Mouse (Mus musculus) heart, adult 8-10 months (tissue): ENCODE measurements around the gene Adgrl2. TPM values are rescaled to one million over a fixed set of nuclear protein-coding genes. Genes with fewer than 3 reads are reported as not detected.

ENCODE experiments used
- DNase-seq: peaks from one replicate; pipeline ENCODE4 v3.0.0; 2022; ENCODE audit warnings: low spot score
- total RNA-seq, 4 experiments: library from RNA; stranded (reverse); gene quantifications; 2 replicates each; pipeline ENCODE4 v1.2.4; 2022

Adgrl2 gene
- 10 to 100 TPM; 49.7 to 58.2 (median 51.3) TPM for total RNA-seq

DNA sequence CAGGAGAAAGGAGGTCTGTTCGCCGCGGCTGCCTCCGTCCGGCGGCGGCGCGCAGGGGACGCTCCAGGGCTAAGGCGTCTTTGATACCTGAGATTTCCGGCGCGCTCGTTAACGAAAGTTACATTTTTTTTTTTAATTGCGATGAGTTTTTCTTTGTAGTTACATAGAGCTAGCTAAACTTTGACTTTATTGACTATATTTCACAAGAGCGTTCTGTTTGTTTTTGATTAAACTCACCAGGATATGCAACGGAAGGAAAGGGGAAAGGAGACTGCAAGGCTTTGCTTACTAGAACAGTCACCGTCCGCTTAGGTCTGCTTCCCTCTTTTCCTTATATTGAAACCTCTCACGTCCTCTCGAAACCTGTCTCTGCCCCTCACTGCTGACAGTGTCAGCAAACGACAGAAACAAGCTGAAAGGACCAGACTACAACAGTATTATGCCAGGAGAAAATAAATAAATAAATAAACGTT is at the start of gene Adgrl2:
Adgrl2 (minus strand) TSS at position 25 of the 473 bp plus-strand sequence.
- DNase-seq, result no peak

DNA sequence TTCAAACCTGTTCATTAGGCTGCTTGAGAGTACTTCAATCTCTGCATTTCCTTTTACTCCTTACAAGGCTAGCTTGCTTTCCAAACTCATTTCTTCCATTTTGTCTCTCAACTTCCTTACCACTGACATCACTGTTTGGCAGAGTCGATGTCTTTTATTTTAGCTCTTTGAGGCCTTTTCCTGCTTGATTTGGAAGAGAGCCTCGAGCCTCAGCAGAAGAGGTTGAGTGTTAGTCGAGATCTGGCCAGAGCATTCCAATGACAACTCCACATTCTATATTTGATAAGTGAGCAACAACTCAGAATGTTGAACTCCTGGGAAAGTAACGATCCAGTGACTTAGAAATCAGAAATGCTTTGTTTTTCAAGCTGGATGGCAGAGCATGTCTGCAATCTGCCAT is 48.4 kb upstream of the Adgrl2 start:
- DNase-seq, result peak; percentile 60

DNA sequence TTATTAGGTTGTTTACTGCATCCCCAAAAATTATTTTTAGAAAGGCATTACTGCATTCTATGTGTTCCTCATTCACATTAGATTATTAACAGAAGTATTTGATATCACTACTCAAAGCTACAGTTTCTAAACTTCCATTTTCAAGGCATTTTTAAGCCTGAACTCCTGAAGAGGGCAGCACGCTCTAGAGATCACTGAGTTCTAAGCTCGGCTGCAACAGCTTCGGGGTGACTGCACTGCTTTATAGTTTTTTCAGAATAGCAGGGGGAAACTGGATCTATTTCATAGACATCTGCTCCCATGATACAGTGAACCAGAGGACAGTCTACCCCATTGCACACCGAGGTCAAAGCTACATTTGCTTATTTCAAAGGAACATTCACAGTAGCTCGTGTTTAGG is 29.6 kb upstream of the Adgrl2 start:
- DNase-seq, result no peak

DNA sequence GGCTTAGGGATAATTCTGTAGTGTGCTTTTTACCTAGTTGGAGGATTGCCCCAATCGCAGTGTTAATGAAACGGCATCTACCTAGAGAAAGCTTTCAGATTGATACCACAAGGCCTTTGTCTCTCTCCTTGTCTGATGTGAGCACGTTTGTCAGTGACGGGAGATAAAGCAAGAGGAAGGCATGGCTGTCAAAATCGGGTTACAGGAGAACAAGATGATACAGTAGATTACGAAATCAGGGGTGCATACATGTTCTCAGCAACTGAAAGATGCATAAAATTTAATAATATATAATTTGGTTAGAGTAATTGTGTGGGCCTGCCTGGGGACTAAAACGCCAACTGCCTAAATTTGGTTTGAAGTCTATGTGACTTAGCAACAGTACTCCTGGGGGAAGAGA is 19.0 kb upstream of the Adgrl2 start:
- no peak for DNase-seq

DNA sequence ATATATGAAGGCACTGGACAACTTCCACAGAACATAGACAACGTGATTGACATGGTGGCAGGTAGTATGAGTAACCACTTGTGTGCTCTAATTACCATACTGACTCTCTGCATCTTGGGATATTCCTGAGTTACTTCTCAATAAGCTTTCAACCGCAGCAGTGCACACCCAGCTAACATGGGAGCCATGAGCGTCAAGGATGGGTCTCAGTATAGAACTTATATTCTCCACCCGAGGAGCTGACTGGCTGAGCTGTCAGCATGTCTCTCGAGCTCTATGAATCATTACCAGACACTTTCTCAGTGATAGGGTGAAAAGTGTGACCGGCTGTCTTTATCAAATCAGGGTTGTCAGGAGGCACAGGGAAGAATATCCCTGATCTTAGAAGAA is 18.3 kb upstream of the Adgrl2 start:
- DNase-seq, result no peak

DNA sequence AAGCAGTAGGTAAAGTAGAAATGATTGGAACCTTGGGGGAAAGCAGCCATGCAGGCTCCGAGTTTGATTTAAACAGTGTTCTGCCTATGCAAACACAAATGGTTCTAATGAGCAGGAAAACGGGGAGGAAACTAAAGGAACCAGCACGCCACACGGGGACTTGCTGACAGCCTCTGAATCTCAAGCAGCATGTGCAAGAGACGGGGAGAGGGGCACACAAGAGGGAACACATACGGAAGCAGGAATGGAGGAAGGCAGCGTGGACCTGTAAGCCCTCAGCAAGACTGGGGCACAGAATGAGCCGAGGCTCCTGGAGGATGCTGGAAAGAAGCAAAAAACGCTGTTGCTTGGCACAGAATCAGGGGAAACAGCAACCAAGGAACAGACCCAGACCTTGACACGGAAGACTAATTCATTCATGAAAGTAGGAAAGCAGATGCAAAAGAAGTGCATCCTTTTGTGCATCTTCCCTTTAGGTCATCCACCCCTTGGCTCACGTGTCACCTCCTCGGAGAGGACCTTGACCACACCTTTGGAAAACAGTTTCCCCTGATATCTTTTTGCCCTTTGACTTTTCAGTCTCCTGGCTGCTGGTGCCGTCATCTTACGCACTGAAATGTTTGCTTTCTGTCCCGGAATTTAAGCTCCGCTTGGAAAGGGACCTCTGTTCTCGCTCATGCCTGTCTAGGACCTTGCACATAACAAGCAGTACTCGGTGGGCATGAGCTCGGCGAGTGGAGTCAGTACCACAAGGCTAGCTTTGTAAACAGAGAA is 17.7 kb upstream of the Adgrl2 start:
- no peak for DNase-seq

DNA sequence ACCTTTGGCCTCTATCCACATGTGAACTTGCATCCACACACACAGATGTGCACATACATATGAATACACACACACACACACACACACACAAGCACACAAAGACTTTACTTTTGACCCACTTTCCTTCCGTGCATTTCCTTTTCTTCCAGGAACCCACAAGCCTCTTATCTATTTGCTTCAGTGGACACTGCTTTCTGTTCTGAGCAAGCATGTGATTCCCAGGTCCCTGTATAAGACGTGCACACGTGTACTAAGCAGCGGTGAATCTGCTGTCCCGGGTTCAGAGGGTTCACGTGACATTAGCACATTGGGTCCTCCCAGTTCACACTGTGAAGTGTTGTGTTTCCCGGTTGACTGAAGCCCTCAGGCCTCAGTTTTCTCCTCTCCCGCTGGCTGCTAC is 11.0 kb upstream of the Adgrl2 start:
- DNase-seq, result no peak

DNA sequence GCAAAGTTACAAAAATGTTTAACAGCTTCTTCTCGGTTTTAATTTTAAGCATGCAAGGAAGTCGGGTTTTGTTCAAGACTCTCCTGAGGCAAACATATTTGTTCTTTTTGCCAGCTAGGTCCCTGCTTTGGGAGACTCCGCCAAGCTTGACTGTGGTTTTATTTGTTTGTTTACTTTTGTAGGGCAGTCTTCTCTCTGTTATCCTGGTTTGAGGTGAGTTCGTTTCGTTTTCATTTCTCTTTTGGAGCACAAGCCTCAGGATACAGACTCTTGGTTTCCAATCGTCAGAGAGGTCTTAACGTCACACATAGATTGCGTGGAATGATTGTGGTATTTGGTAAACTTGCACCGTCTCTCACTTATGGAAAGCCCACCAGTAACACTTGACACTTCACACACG is 8.3 kb upstream of the Adgrl2 start:
- DNase-seq, result no peak

DNA sequence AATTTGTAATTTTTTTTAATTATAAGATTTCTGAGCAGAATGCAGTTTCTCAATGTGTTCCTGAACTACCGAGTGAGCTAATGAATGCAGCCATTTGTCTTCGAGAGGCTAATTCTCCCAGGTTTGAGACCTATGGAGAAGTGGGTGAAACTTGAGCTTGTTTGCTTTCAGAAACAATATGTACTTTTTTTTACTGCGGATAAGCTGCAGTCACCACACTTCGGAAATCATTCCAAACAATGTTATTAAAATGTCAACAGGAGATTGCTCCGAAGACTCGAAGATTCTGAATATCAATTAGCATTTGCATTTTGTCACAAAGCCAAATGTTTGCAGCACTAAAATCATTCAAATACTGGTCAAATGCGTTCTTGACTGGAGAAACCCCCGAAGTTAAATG is 701 bp upstream of the Adgrl2 start:
- no peak for DNase-seq

DNA sequence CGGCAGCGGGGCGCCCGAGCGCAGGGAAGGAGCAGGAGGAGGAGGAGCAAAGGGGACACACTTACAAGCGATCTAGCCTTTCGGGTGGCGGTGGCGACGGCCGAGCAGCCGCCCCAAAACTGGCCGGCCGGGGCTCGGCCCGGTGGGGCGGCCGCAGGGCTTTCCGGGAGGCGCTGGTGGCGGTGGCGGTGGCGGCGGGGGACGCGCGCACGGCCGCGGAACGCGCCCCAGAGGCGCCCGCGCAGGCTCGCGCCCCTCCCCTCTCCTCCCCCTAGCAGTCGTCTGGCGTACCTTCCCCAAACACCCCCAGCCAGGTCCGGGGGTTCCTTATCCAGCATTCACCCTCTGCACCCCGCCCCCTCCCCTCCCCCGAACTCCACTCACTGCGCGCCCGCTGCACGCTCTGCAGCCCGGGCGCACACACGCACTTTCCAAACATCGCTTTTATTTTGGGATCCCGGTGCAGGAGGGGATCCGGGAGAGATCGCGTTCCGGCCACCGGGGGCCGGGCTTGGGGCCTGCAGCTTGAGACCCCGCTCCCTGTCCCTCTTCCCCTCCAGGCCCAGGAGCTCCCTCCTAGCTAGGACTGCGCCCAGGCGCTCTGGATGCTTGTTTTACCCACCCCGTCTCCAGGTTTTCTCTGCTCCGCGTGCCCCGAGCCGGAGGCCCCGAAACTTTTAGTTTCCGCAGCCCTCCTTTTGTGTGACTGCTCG is 381 bp downstream of the Adgrl2 start:
- DNase-seq, result peak; percentile 51

DNA sequence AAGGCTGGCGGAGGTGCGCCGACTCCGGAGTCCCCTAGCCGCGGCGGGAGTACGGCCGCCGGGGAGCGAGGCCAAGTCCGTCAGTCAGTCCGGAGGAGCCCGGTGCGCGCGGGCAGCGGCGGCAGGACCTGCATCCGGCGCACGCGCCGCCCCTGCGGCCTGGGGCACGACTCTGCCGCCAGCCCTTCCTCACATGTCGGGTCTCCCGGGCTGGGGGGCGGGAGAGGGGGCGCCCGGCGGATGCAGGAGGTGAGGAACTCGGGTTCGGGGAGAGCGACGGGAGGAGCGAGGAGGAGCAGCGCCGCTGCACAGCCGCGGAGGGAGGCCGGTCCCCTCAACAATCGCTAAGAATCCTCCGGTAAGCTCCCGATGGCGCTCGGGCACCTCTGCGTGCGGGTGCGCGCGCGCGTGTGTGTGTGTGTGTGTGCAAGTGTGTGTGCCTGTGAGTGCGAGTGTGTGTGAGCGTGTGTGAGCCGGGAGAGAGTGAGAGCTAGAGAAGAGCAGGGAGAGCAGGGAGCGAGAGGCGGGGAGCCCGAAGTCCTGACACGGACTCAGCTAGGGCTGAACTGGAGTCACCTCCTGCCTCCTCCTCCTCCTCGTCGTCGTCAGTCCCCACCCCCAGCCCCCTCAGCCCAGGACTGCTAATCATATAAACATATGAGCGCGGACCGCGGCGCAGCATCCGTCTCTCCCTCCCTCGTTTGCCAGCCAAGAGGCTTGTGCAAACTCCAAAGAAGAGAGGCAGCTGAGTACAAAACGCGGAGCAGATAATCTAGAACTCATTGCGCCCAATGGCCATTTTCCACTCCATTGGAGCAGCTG is 1.1 kb downstream of the Adgrl2 start:
- peak; percentile 88 for DNase-seq

DNA sequence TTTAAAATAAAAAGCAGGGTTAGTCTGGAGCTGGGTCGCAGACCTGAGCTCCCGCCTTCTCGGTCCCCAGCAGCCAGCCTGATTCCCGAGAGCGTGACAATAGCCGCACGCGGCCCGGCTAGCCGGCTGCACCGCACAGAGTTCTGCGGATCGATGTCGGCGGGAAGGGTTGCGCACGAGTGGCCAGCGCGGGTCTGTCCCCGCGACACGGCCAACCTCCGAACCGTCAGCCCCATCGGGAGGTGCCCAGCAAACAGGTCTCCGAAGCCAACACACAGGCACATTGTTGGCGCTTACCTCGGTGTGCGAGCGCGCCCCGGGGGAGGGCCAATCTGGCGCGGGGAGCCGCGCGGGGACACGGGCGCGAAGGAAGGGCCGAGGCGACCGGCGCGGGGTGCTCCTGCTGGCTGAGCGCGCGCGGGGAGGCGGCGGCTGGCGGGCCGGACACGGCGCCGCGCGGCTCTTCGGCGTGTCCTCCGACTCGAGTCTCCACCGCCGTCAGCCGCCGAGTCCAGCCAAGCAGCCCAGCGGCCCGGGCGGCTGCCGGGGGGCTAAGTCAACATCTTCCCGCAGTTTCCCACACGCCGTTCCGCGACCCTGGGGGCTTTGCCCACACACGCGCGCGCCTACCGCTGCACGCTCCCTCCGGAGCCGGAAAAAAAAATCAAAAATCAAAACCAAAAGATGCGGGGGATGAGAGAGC is 1.9 kb downstream of the Adgrl2 start:
- DNase-seq, result no peak

DNA sequence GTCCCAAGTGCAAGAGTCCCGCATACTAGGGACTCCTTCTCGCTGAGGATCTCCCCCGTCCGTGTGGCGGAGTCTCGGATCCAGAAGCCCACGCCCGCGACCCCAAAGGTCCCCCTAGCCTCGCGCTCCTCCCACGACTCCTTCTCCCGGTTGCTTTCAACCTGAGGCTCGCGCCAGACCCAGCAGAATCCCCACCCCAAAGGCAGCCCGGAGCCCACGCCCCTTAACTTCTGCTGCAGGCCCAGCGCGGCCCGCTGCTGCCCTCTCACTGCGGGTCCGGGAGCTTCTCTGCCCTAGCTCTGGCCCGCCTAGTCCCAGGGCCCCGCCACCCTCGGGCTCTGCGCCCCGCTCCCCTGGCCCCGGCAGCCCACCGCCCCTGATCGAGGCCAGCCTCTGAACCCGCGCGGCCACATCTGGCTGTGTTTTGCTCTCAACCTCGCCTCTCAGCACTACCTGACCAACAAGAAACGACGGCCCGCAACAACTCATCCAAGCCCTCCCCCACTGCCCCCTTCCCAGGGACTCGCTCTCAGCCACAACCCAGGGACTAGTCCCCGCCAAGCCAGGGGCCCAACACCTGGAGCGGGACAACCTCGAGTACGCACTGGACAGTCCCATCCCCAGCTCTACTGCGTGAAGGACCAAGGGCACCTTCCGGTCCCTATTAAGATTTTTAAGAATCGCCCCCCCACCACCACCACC is 2.6 kb downstream of the Adgrl2 start:
- DNase-seq, result peak; percentile 81

DNA sequence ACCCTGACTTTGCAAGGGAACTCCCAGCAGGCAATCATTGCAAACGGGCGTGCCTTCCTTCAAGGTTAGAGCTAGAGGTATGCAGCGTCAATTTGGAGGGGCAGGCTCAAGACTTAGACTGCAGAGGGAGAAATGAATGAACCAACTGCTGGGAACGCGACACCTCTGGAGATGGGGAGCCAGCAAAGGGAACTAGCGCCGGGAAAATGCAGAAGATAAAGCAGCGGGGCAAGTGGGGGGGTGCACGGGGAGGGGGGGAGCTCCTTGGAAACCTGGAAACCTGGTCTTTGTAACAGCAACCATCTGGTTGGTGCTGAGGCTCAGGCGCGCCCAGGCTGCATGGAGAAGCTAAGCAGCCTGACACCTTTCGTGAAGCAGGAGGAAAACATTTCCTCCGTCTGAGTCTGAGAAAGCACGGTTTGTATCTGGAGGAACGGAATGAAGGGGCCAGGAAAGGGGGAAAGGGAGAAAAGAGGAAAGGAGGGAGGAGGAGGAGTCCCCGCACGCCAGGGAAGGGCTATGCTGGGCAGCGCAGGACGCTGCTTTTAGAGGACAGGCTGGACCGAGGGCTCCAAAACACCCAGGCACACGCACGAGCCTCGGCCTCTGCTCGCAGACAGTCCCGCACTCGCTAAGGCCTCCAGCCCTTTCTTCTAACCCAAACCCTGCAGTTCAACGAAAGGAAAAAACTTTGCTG is 3.3 kb downstream of the Adgrl2 start:
- DNase-seq, result no peak

DNA sequence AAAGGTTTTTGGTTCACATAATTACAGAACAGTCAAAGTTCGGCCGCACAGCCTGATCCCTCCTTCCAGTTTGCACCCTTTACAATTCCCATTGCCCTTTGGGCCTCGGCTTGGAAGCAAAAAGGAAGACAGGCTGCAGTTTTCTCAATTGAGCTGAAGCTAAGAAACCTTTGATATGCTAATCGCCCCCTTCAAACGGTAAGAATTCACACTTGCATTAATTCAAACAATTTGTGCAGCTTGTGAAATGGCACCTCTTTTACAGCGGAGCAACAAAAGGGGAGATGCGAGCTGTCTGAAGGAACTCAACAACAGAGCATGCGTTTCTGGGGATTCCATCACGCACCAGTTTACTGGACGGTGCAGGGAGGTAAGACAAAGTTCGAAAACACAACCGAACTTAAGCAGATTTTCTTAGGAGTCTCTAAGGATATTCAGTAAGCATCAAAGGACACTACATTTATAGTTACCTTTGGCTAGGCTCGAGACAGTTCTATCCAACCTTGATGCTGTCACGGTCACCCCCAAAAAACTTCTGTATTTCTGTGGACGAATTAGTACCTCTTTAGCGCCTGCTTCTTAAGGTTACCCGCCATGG is 4.0 kb downstream of the Adgrl2 start:
- no peak for DNase-seq

DNA sequence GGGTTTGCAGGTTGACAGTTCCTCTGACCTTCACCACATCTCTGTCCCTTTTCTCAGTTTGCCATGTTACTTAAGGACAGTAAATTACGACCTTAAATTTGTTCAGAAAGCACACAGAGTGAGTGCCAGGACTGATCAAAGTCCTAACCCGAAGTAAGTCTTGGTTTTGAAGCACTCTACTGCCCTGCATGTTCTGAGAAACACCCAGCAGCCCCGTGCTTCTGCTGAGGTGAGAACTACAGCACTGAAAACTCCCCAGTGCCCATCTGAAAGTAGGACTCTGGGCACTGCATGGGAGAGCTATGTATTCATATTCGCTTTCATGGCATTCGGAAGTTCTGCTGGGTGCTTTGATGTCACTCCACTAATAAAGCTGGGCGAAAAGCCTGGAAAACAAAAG is 6.0 kb downstream of the Adgrl2 start:
- DNase-seq, result no peak

DNA sequence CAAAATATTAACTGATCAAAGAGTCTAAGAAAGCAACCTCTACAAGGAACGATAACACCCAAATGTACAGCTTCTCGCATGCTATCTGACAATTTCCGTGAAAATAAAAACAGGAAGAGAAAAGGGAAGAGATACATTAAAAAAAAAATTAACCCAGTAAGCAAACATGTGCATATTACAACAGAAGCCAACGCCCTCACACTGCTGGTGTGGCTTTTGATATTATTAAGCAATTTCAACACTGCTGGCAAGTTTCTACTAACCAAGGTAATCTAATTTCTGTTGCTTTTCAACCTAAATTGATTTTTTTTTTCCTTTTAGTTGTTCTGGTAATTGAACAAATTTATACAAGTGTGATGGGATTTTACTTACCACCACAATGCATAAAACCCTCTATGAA is 8.0 kb downstream of the Adgrl2 start:
- DNase-seq, result no peak

DNA sequence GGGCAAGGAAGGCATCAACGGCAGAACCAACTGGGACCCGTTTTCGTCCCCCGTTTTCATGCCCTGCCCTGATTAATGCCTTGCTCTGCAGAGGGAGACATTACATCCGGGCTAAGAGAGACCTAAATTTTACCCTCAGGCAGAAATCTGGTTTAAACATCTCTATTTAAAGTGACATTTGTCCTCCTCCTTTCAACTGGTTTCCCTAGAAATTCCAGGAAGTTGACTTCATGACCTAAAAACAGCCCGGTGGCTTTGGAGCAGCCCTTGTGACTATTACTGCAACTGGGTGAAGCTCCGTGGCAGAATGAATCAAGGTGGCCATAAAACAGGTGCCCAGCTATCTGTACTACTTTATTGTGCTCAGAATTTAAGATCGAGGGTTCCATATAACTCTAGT is 8.6 kb downstream of the Adgrl2 start:
- peak; percentile 77 for DNase-seq

DNA sequence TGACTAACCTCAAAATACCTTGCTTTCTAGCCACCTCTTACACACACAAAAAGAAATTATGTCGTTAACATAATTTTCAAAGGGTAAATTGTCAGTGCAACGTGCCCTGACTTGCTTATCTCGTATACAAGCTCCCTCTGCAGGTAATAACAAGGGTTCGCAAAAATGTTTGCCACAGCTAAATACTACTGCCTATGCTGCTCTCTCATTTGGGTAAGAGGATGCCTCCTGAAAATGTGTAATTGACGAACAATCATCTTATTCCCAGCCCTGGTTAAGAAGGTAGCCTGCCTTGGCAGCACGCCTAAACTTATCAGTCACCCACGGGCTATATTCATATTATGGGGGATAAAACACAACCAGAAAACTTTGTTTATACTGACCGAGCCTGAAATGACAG is 11.8 kb downstream of the Adgrl2 start:
- DNase-seq, result no peak

DNA sequence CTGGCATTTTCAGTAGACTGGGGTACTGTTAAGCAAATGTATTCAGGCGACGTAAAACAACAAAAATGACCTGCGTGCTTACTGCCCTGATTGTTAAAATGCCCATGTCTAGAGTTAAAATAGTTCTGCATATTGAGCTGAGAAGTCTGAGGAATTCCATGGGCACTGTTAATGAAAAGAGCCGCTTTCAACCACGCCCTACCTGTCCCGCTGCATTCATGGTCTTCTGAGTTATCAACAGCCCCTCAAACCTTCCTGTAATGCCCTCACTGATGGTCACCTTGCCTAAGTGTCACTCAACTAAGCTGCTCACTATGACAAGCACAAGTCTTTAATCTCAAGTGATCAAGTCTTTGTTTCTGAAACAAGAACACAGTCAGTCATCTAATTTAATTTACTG is 12.5 kb downstream of the Adgrl2 start:
- no peak for DNase-seq
